Mouse (Mus musculus) E14TG2a.4 (cell line): ENCODE results near the gene Chst11.

Experiments
- H3K27me3 ChIP-seq: 2 replicates; pipeline ENCODE4 v1.6.1; 2014; ENCODE audit warnings: low read length, control low read depth; ENCODE audit not compliant: insufficient read depth
- H3K36me3 ChIP-seq: 2 replicates; pipeline ENCODE4 v1.6.1; 2014; ENCODE audit warnings: low read length, control low read depth; ENCODE audit not compliant: insufficient read depth
- H3K4me1 ChIP-seq: replicated peaks from 2 replicates; pipeline ENCODE4 v1.6.1; 2014; ENCODE audit warnings: low read depth, low read length, control low read depth
- H3K4me3 ChIP-seq: replicated peaks from 2 replicates; pipeline ENCODE4 v1.5.1; 2014; ENCODE audit warnings: mild to moderate bottlenecking, low read length
- H3K9me3 ChIP-seq: 2 replicates; pipeline ENCODE4 v1.6.1; 2014; ENCODE audit warnings: low read length, control low read depth
- CTCF ChIP-seq: conservative IDR thresholded peaks from 2 replicates; pipeline ENCODE4 v1.5.1; 2014; ENCODE audit warnings: low read length
- NANOG ChIP-seq: IDR thresholded peaks from 2 replicates; pipeline ENCODE4 v1.6.1; 2014; ENCODE audit warnings: borderline replicate concordance, low read length, mixed read lengths
- POU5F1 ChIP-seq: IDR thresholded peaks from 2 replicates; pipeline ENCODE4 v1.6.1; 2014; ENCODE audit warnings: low read length, borderline replicate concordance

Chst11 gene

GRCm38 (mm10) chr10:83031561-83031960, 46.3 kb downstream of the Chst11 start:
- H3K4me1 ChIP-seq = peaks cover 6% of the 10 kb centered on the region; the same call in 1 of the 2 replicates
- H3K27me3 ChIP-seq = no peaks in the 10 kb centered on the region

GRCm38 (mm10) chr10:83032559-83032958, 47.3 kb downstream of the Chst11 start:
- no peak for TF ChIP-seq NANOG
- TF ChIP-seq POU5F1 = no peak
- no peak for TF ChIP-seq CTCF

More at GRCm38 (mm10) chr10:83031561-83031960, 46.3 kb downstream of the Chst11 start:
- TF ChIP-seq NANOG (no peak), CTCF (no peak)
- Histone ChIP-seq H3K9me3 (no peaks in the 10 kb centered on the region), H3K36me3 (no peaks in the 10 kb centered on the region), H3K4me3 (no peak overlapping the region)

GRCm38 (mm10) chr10:83036340-83037045, 51.2 kb downstream of the Chst11 start:
- no peak overlapping the region for H3K4me3 ChIP-seq
- H3K36me3 ChIP-seq = no peaks in the 10 kb centered on the region
- peaks cover 16% of the 10 kb centered on the region for H3K4me1 ChIP-seq
- H3K27me3 ChIP-seq = peaks cover 6% of the 10 kb centered on the region; the same call in 1 of the 2 replicates
- no peaks in the 10 kb centered on the region for H3K9me3 ChIP-seq
- TF ChIP-seq POU5F1 = no peak
- no peak for TF ChIP-seq CTCF
- no peak for TF ChIP-seq NANOG

More at GRCm38 (mm10) chr10:83032559-83032958, 47.3 kb downstream of the Chst11 start:
- Histone ChIP-seq H3K4me1 (peaks cover 16% of the 10 kb centered on the region), H3K4me3 (no peak overlapping the region), H3K27me3 (no peaks in the 10 kb centered on the region), H3K36me3 (no peaks in the 10 kb centered on the region), H3K9me3 (no peaks in the 10 kb centered on the region)

GRCm38 (mm10) chr10:83038166-83038565, 52.9 kb downstream of the Chst11 start:
- no peaks in the 10 kb centered on the region for H3K36me3 ChIP-seq
- no peak for TF ChIP-seq CTCF

GRCm38 (mm10) chr10:83039414-83039813, 54.1 kb downstream of the Chst11 start:
- no peak overlapping the region for H3K4me3 ChIP-seq
- H3K9me3 ChIP-seq = no peaks in the 10 kb centered on the region
- TF ChIP-seq POU5F1 = no peak
- peaks cover 6% of the 10 kb centered on the region; the same call in 1 of the 2 replicates for H3K27me3 ChIP-seq
- H3K4me1 ChIP-seq = peaks cover 16% of the 10 kb centered on the region
- H3K36me3 ChIP-seq = no peaks in the 10 kb centered on the region

More at GRCm38 (mm10) chr10:83038166-83038565, 52.9 kb downstream of the Chst11 start:
- peaks cover 6% of the 10 kb centered on the region; the same call in 1 of the 2 replicates for H3K27me3 ChIP-seq
- no peaks in the 10 kb centered on the region for H3K9me3 ChIP-seq
- H3K4me1 ChIP-seq = peaks cover 16% of the 10 kb centered on the region
- no peak overlapping the region for H3K4me3 ChIP-seq

- peaks cover 6% of the 10 kb centered on the region; the same call in 1 of the 2 replicates for H3K27me3 ChIP-seq
- H3K4me3 ChIP-seq = no peak overlapping the region
- H3K4me1 ChIP-seq = peaks cover 6% of the 10 kb centered on the region
- no peaks in the 10 kb centered on the region for H3K9me3 ChIP-seq
- TF ChIP-seq CTCF (no peak), NANOG (no peak), POU5F1 (no peak)
- H3K36me3 ChIP-seq = no peaks in the 10 kb centered on the region
Measured at GRCm38 (mm10) chr10:83041875-83042274, 56.6 kb downstream of the Chst11 start.

GRCm38 (mm10) chr10:83042613-83043477, 57.5 kb downstream of the Chst11 start:
- H3K36me3 ChIP-seq = no peaks in the 10 kb centered on the region
- peaks cover 5% of the 10 kb centered on the region; the same call in 1 of the 2 replicates for H3K27me3 ChIP-seq
- TF ChIP-seq NANOG (no peak), CTCF (no peak), POU5F1 (no peak)

GRCm38 (mm10) chr10:83043478-83044259, 58.4 kb downstream of the Chst11 start:
- no peak for TF ChIP-seq POU5F1
- TF ChIP-seq CTCF = no peak
- no peak for TF ChIP-seq NANOG
- Histone ChIP-seq H3K9me3 (no peaks in the 10 kb centered on the region), H3K27me3 (no peaks in the 10 kb centered on the region), H3K4me1 (no peaks in the 10 kb centered on the region), H3K4me3 (no peak overlapping the region), H3K36me3 (no peaks in the 10 kb centered on the region)

More at GRCm38 (mm10) chr10:83042613-83043477, 57.5 kb downstream of the Chst11 start:
- Histone ChIP-seq H3K4me1 (no peaks in the 10 kb centered on the region), H3K9me3 (no peaks in the 10 kb centered on the region), H3K4me3 (no peak overlapping the region)
